Mouse (Mus musculus) Patski (cell line): Measurements from ENCODE around the gene Cd79b. TPM values are rescaled to one million over a fixed set of nuclear protein-coding genes. Genes with fewer than 3 reads are reported as not detected.

ENCODE experiments used
- ATAC-seq: fragments of 100-300 bp; one replicate; pipeline ENCODE4 v1.8.0; 2021
- CTCF ChIA-PET: fragments of 350-600 bp; sonication (Branson Sonifier 250); formaldehyde crosslinking; loops from one replicate; lab custom pipeline; 2022; ENCODE audit warnings: inconsistent platforms; lab: Charles Lee
- POLR2A ChIA-PET: fragments of 350-600 bp; sonication (Branson Sonifier 250); formaldehyde crosslinking; loops from one replicate; lab custom pipeline; 2022; ENCODE audit warnings: antibody characterized with exemption, inconsistent platforms; lab: Charles Lee
- DNase-seq: peaks from one replicate; pipeline ENCODE4 v3.0.0-alpha.2; 2011; ENCODE audit warnings: low read depth, low spot score
- H3K27me3 ChIP-seq: fragments of 371-371 bp; one replicate; pipeline ENCODE4 v1.5.1; 2021
- CTCF ChIP-seq: fragments of 100-300 bp; IDR thresholded peaks from one replicate; pipeline ENCODE4 v1.5.1; 2021
- in situ Hi-C: fragments of 300-500 bp; cut with MboI; formaldehyde crosslinking; loops from 3 replicates; pipeline ENCODE4 v1.11.1; 2018; ENCODE audit warnings: low pct_unique_long_range_greater_than_20kb, mixed read lengths
- polyA plus RNA-seq: library from polyadenylated mRNA; unstranded; gene quantifications from one replicate; pipeline ENCODE4 v1.2.3, GENCODE M21; 2021

Gene Cd79b
- polyA plus RNA-seq, 1 experiment from 2014 or later: 0.06 TPM

GRCm38 (mm10) chr11:106267871-106268270, 46.7 kb downstream of the Cd79b start:
- no peak for DNase-seq

DNA sequence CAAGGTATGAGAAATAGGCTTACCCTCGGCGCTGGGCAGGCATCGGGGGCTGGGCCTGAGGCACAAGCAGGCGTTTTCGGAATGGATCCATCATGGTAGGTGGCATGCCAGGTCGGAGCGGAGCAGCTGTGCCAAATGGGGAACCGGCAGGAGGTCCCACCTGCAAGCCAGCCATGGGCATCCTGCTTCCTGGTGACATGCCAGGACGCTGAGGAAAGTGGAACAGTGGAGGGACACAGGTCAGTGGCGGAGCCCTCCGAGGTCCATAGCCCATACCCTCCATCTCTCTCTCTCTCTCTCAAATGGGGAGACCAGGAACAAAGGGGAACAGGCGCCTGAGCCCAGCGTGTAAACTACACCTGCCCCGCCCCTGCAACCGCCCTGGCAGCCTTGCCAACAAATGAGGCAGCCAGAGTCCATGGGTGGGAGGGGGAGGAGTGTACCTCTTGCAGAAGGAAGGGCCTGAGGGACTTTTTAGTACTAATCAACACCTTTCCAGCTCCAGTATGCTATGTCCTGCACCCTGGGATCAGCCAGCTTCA, 47.2 kb downstream of the Cd79b start:
- in situ Hi-C loops: no loop called here
- no peak for DNase-seq
- POLR2A ChIA-PET: interaction anchor here (0.6 kb wide), 1 partner anchor 8 kb away, joined by 4 read pairs; no protein-coding TSS in a partner anchor

More at GRCm38 (mm10) chr11:106267871-106268270, 46.7 kb downstream of the Cd79b start:
- TF ChIP-seq CTCF: no peak
- in situ Hi-C loops: no loop called here
- ChIA-PET POLR2A (interaction anchor here (0.6 kb wide), 1 partner anchor 9 kb away, joined by 4 read pairs; no protein-coding TSS in a partner anchor), CTCF (no interaction called here)
- ATAC-seq: no peak
- H3K27me3 ChIP-seq: no peaks in the 10 kb centered on the region

GRCm38 (mm10) chr11:106266431-106266830, 48.1 kb downstream of the Cd79b start:
- CTCF ChIA-PET: interaction anchor here (1.5 to 2.0 kb wide), 2 partner anchors 9 to 10 kb away, joined by 4 read pairs; partner anchors contain the start of genes Ftsj3 and Psmc5
- DNase-seq (no peak), ATAC-seq (no peak)
- TF ChIP-seq CTCF: no peak
- POLR2A ChIA-PET: no interaction called here
- H3K27me3 ChIP-seq: no peaks in the 10 kb centered on the region
- in situ Hi-C loops: no loop called here

More for the DNA sequence above, 47.2 kb downstream of the Cd79b start:
- TF ChIP-seq CTCF: no peak
- H3K27me3 ChIP-seq: no peaks in the 10 kb centered on the region
- CTCF ChIA-PET: no interaction called here
- ATAC-seq: no peak

- no peak for DNase-seq
- TF ChIP-seq CTCF: no peak
- no peaks in the 10 kb centered on the region for H3K27me3 ChIP-seq
- POLR2A ChIA-PET: no interaction called here
- in situ Hi-C loops: no loop called here
- ATAC-seq: no peak
- CTCF ChIA-PET: interaction anchor here (1.5 to 2.0 kb wide), 2 partner anchors 9 to 10 kb away, joined by 4 read pairs; partner anchors contain the start of genes Ftsj3 and Psmc5
These were observed 49.0 kb downstream of the Cd79b start for GRCm38 (mm10) chr11:106265570-106265969.

- ATAC-seq: no peak
- in situ Hi-C loops: no loop called here
- DNase-seq: no peak
- no peaks in the 10 kb centered on the region for H3K27me3 ChIP-seq
- TF ChIP-seq CTCF: no peak
- ChIA-PET CTCF (interaction anchor here (2.0 kb wide), 1 partner anchor 11 kb away, joined by 4 read pairs; no protein-coding TSS in a partner anchor), POLR2A (no interaction called here)
These were observed 49.6 kb downstream of the Cd79b start for GRCm38 (mm10) chr11:106264988-106265387.

DNA sequence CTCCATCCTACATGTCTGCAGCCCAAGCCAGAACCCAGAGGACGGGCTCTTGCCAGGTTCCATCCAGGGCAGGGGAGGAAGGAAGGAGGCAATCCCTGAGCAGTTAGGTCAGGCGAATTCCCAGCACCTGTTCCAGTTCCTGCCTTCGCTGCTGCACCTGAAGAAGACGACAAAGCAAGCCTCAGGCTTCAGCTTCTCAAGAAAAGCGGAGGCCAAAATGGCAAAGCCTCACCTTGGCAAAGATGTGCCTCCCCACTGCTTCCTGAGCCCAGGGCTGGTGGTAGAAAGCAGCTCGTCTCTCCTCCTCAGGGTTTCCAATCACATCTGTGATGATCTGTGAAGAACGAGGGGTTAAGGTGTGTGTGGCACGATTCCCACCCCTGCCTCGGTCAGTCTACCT, 50.6 kb downstream of the Cd79b start:
- ChIA-PET POLR2A (no interaction called here), CTCF (no interaction called here)
- ATAC-seq: no peak
- in situ Hi-C loops: no loop called here
- no peaks in the 10 kb centered on the region for H3K27me3 ChIP-seq
- TF ChIP-seq CTCF: no peak
- DNase-seq: no peak

Other genes starting within 250 kb of the Cd79b start
- 16.3 TPM for gene Taco1, start 248.7 kb downstream of the Cd79b start, polyA plus RNA-seq
- gene Map3k3, start 230.1 kb downstream of the Cd79b start, polyA plus RNA-seq: 43.9 TPM
- gene Gm10840, start 153.9 kb downstream of the Cd79b start, polyA plus RNA-seq: not detected
- 80.1 TPM for gene Limd2, start 153.9 kb downstream of the Cd79b start, polyA plus RNA-seq
- 23.3 TPM for gene Strada, start 112.6 kb downstream of the Cd79b start, polyA plus RNA-seq
- gene Ccdc47, start 98.4 kb downstream of the Cd79b start, polyA plus RNA-seq: 136 TPM
- 62.9 TPM for gene Ddx42, start 97.8 kb downstream of the Cd79b start, polyA plus RNA-seq
- 68.3 TPM for gene Ftsj3, start 58.7 kb downstream of the Cd79b start, polyA plus RNA-seq
- 181 TPM for gene Psmc5, start 58.6 kb downstream of the Cd79b start, polyA plus RNA-seq
- 56.4 TPM for gene Smarcd2, start 41.8 kb downstream of the Cd79b start, polyA plus RNA-seq
- 0.37 TPM for gene Tcam1, start 38.1 kb downstream of the Cd79b start, polyA plus RNA-seq
- gene Gh, start 12.9 kb downstream of the Cd79b start, polyA plus RNA-seq: not detected
- 0.08 TPM for gene Scn4a, start 38.5 kb upstream of the Cd79b start, polyA plus RNA-seq
- gene Prr29, start 50.7 kb upstream of the Cd79b start, polyA plus RNA-seq: not detected
- not detected for gene Icam2, start 73.3 kb upstream of the Cd79b start, polyA plus RNA-seq
- 12.4 TPM for gene Ern1, start 173.1 kb upstream of the Cd79b start, polyA plus RNA-seq